Mouse (Mus musculus) stomach, postnatal 0 days (tissue): Measurements from ENCODE around the gene Fgfr2. TPM values are rescaled to one million over a fixed set of nuclear protein-coding genes. Genes with fewer than 3 reads are reported as not detected.

ENCODE experiments used
- ATAC-seq: fragments of 200-750 bp; cut with Nextera tagmentation; 2 replicates; pipeline ENCODE4 v1.8.0; 2017; ENCODE audit not compliant: low FRiP score, low TSS enrichment
- DNase-seq: peaks from one replicate; pipeline ENCODE4 v3.0.0-alpha.2; 2016; ENCODE audit warnings: low spot score
- H3K27ac ChIP-seq: fragments of 300-500 bp; sonication (generic); replicated peaks from 2 replicates; pipeline ENCODE4 v1.5.1; 2014; ENCODE audit warnings: mild to moderate bottlenecking, control low read depth
- H3K27me3 ChIP-seq: fragments of 300-500 bp; sonication (generic); 2 replicates; pipeline ENCODE4 v1.6.1; 2014; ENCODE audit warnings: low read length; ENCODE audit not compliant: control insufficient read depth, insufficient read depth
- H3K36me3 ChIP-seq: fragments of 300-500 bp; sonication (generic); 2 replicates; pipeline ENCODE4 v1.6.1; 2014; ENCODE audit warnings: low read length, mixed read lengths; ENCODE audit not compliant: control insufficient read depth, insufficient read depth
- H3K4me1 ChIP-seq: fragments of 300-500 bp; sonication (generic); replicated peaks from 2 replicates; pipeline ENCODE4 v1.6.1; 2014; ENCODE audit warnings: antibody characterized with exemption; ENCODE audit not compliant: control insufficient read depth, insufficient read depth
- H3K4me2 ChIP-seq: fragments of 300-500 bp; sonication (generic); replicated peaks from 2 replicates; pipeline ENCODE4 v1.6.1; 2014; ENCODE audit warnings: low read depth, mild to moderate bottlenecking, control low read depth, moderate library complexity
- H3K4me3 ChIP-seq: fragments of 300-500 bp; sonication (generic); 2 replicates; pipeline ENCODE4 v1.5.1; 2014; ENCODE audit warnings: low read depth, low read length, control low read depth
- H3K9ac ChIP-seq: fragments of 300-500 bp; sonication (generic); 2 replicates; pipeline ENCODE4 v1.6.1; 2014; ENCODE audit warnings: mild to moderate bottlenecking, low read length, control low read depth, mixed read lengths
- H3K9me3 ChIP-seq: fragments of 300-500 bp; sonication (generic); 2 replicates; pipeline ENCODE4 v1.6.1; 2016; ENCODE audit warnings: low read length; ENCODE audit not compliant: control insufficient read depth
- CTCF ChIP-seq: IDR thresholded peaks from 2 replicates; pipeline ENCODE4 v1.5.1; 2016; ENCODE audit warnings: antibody characterized with exemption, low read depth, mild to moderate bottlenecking, moderate library complexity
- EP300 ChIP-seq: optimal IDR thresholded peaks from 2 replicates; pipeline ENCODE3; 2016; ENCODE audit warnings: antibody characterized with exemption
- WGBS: fragments of 180-500 bp; shearing (Covaris S2); extraction: QIAGEN DNeasy Blood & Tissue Kit; methylation state at CpG from one replicate; pipeline ENCODE4 v1.1.7; 2014; 5-methylcytosine and 5-hydroxymethylcytosine counted together
- polyA plus RNA-seq: library from polyadenylated mRNA; unstranded; fragments of >200 nt; fragmentation: Nextera tagmentation; extraction: Ambion mirVana; gene quantifications from 2 replicates; pipeline ENCODE4 v1.2.1, GENCODE M21; 2015

The Fgfr2 gene
- polyA plus RNA-seq, 1 experiment from 2014 or later, result 60.8 TPM

GRCm38 (mm10) chr7:130944766-130945475 lies 2178.2 kb downstream of the Fgfr2 start:
- Histone ChIP-seq H3K4me1 (0 out of 2 replicates have a peak, but pooled peaks cover 4% of the 10 kb centered on the region), H3K9ac (no peak overlapping the region), H3K4me2 (no peak overlapping the region), H3K27ac (no peak overlapping the region), H3K4me3 (no peak overlapping the region), H3K36me3 (no peaks in the 10 kb centered on the region), H3K9me3 (no peaks in the 10 kb centered on the region), H3K27me3 (no peaks in the 10 kb centered on the region)
- no peak for ATAC-seq
- no peak for DNase-seq
- TF ChIP-seq CTCF, result no peak
- no peak for TF ChIP-seq EP300
- 88% methylated on average over 11 of the region's 11 CpGs for WGBS

GRCm38 (mm10) chr7:130943280-130943895 lies 2179.8 kb downstream of the Fgfr2 start:
- H3K27ac ChIP-seq, result no peak overlapping the region
- H3K36me3 ChIP-seq, result no peaks in the 10 kb centered on the region
- no peaks in the 10 kb centered on the region for H3K9me3 ChIP-seq
- no peak overlapping the region for H3K4me2 ChIP-seq
- no peak for TF ChIP-seq CTCF
- TF ChIP-seq EP300, result no peak
- DNase-seq (no peak), ATAC-seq (peak; percentile 28; the same call in 1 of the 2 replicates)
- no peak overlapping the region for H3K9ac ChIP-seq
- H3K27me3 ChIP-seq, result no peaks in the 10 kb centered on the region
- 62% methylated on average over 9 of the region's 9 CpGs for WGBS
- H3K4me3 ChIP-seq, result no peak overlapping the region
- H3K4me1 ChIP-seq, result 0 out of 2 replicates have a peak, but pooled peaks cover 2% of the 10 kb centered on the region

GRCm38 (mm10) chr7:130940733-130941132 lies 2182.4 kb downstream of the Fgfr2 start:
- Histone ChIP-seq H3K9ac (0 out of 2 replicates have a peak overlapping the region, but pooled peaks have one; percentile 31), H3K4me3 (no peak overlapping the region), H3K4me1 (peaks cover 2% of the 10 kb centered on the region; the same call in 1 of the 2 replicates), H3K36me3 (no peaks in the 10 kb centered on the region), H3K9me3 (no peaks in the 10 kb centered on the region), H3K27me3 (0 out of 2 replicates have a peak, but pooled peaks cover 3% of the 10 kb centered on the region), H3K27ac (0 out of 2 replicates have a peak overlapping the region, but pooled peaks have one; percentile 30), H3K4me2 (no peak overlapping the region)
- 43% methylated on average over 8 of the region's 8 CpGs for WGBS
- no peak for TF ChIP-seq CTCF
- no peak for TF ChIP-seq EP300
- ATAC-seq, result no peak
- no peak for DNase-seq

GRCm38 (mm10) chr7:130938896-130939295 lies 2184.3 kb downstream of the Fgfr2 start:
- Histone ChIP-seq H3K4me3 (no peak overlapping the region), H3K27ac (no peak overlapping the region), H3K4me2 (no peak overlapping the region), H3K27me3 (0 out of 2 replicates have a peak, but pooled peaks cover 3% of the 10 kb centered on the region), H3K4me1 (peaks cover 2% of the 10 kb centered on the region; the same call in 1 of the 2 replicates), H3K9me3 (no peaks in the 10 kb centered on the region), H3K36me3 (no peaks in the 10 kb centered on the region), H3K9ac (no peak overlapping the region)
- ATAC-seq (no peak), DNase-seq (no peak)
- TF ChIP-seq EP300 (no peak), CTCF (no peak)
- WGBS, result 91% methylated on average over 8 of the region's 8 CpGs

GRCm38 (mm10) chr7:130938005-130938404 lies 2185.1 kb downstream of the Fgfr2 start:
- H3K9ac ChIP-seq, result no peak overlapping the region
- TF ChIP-seq CTCF (no peak), EP300 (no peak)
- ATAC-seq (no peak), DNase-seq (no peak)
- no peak overlapping the region for H3K4me2 ChIP-seq
- H3K4me3 ChIP-seq, result no peak overlapping the region
- H3K9me3 ChIP-seq, result no peaks in the 10 kb centered on the region
- WGBS, result 69% methylated on average over 4 of the region's 4 CpGs
- peaks cover 2% of the 10 kb centered on the region; the same call in 1 of the 2 replicates for H3K4me1 ChIP-seq
- H3K36me3 ChIP-seq, result no peaks in the 10 kb centered on the region
- H3K27ac ChIP-seq, result no peak overlapping the region
- 0 out of 2 replicates have a peak, but pooled peaks cover 3% of the 10 kb centered on the region for H3K27me3 ChIP-seq
